Mouse (Mus musculus): ENCODE data around the gene Prss36.

DNA sequence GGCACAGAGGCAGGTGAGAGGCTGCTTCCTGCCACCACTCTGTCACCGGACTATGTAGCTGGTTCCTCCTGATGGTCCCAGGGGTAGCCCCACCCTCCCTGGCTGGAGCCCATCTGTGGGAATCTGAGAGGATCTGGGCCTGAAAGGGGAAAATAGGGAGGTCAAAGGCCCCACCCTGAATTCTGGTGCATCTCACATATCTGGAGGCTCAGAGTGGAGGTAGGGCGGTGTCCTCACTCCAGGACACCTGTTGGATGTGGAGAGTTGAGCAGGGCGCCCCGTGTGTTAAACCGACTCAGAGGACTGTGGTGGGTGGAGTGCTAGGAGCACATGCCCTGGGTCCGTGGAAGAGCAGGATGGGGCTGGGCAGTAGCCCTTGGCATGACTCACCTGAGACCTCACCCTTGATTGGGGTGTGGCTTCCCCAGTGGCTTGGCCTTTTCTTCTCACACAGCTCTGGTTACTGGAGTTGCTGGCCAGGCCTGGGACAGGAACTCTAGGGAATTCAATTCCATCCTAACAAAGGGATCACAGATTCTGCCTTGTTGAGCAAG lies at the start of gene Prss36:
- TF ChIP-seq USF1 (IDR thresholded peaks at IDR 0.05; ENCODE audit: low read depth, low read length), result no peak
- TF ChIP-seq SIN3A (IDR thresholded peaks at IDR 0.05; ENCODE audit: low read length), result no peak
- no peak for TF ChIP-seq TCF12 (IDR thresholded peaks at IDR 0.05; ENCODE audit: low read depth, low read length)
- no peak for TF ChIP-seq CTCF (conservative IDR thresholded peaks at IDR 0.05 in 1 of 2, IDR thresholded peaks at IDR 0.05 in 1 of 2; ENCODE audit: low read depth in 2 of 2, low read length in 2 of 2)
- no peak for TF ChIP-seq CHD1 (IDR thresholded peaks at IDR 0.05; ENCODE audit: low read depth, low read length)
- TF ChIP-seq MYC (IDR thresholded peaks at IDR 0.05; ENCODE audit: low read depth, low read length), result no peak
- no peak for TF ChIP-seq HCFC1 (IDR thresholded peaks at IDR 0.05; ENCODE audit: low read depth, low read length)
- TF ChIP-seq ZC3H11A (IDR thresholded peaks at IDR 0.05; ENCODE audit: low read depth, low read length), result no peak
- no peak for TF ChIP-seq POLR2AphosphoS2 (IDR thresholded peaks at IDR 0.05; ENCODE audit: low read depth, low read length)
- no peak for TF ChIP-seq EP300 (IDR thresholded peaks at IDR 0.05; ENCODE audit: low read length)
